Mouse (Mus musculus): ENCODE measurements around the gene Trdmt1. TPM values are rescaled to one million over a fixed set of nuclear protein-coding genes. Genes with fewer than 3 reads are reported as not detected.
A peak's percentile ranks its signal among the peaks of the same experiment; 100 is the strongest.

The Trdmt1 gene
- polyA plus RNA-seq, 1 experiment from 2014 or later: 9.3 TPM

GRCm38 (mm10) chr2:13574066-13574800 is 29.8 kb upstream of the Trdmt1 start:
- H3K4me2 ChIP-seq (replicated peaks): peak overlapping the region; percentile 51
- H3K4me1 ChIP-seq: peaks cover 19% of the 10 kb centered on the region
- peak; percentile 91 for ATAC-seq (ENCODE audit: insufficient number of reproducible peaks, low FRiP score, low TSS enrichment, low read depth)
- under 1% methylated on average over 46 of the region's 46 CpGs for WGBS
- peak overlapping the region; percentile 61 for H3K4me3 ChIP-seq (replicated peaks)
- H3K9me3 ChIP-seq (replicated peaks): no peaks in the 10 kb centered on the region
- H3K27ac ChIP-seq (replicated peaks): peak overlapping the region; percentile 95
- no peaks in the 10 kb centered on the region for H3K27me3 ChIP-seq
- peaks cover 11% of the 10 kb centered on the region for H3K36me3 ChIP-seq
- peak overlapping the region; percentile 84 for H3K9ac ChIP-seq

GRCm38 (mm10) chr2:13573408-13574065 is 29.1 kb upstream of the Trdmt1 start, which contains the start of gene Vim:
Gene Vim, plus strand, starts transcription at chr2:13573927.
- no peaks in the 10 kb centered on the region for H3K9me3 ChIP-seq (replicated peaks)
- ATAC-seq (ENCODE audit: insufficient number of reproducible peaks, low FRiP score, low TSS enrichment, low read depth): peak; percentile 94
- H3K4me2 ChIP-seq (replicated peaks): peak within 1 kb of the TSS; percentile 51
- under 1% methylated on average over 26 of the region's 26 CpGs for WGBS
- H3K4me3 ChIP-seq (replicated peaks): peak within 1 kb of the TSS; percentile 61
- peak within 1 kb of the TSS; percentile 84 for H3K9ac ChIP-seq
- peaks cover 19% of the 10 kb centered on the region for H3K4me1 ChIP-seq
- H3K36me3 ChIP-seq: peaks cover 6% of the 10 kb centered on the region
- H3K27ac ChIP-seq (replicated peaks): peak within 1 kb of the TSS; percentile 95
- H3K27me3 ChIP-seq: no peaks in the 10 kb centered on the region

GRCm38 (mm10) chr2:13572647-13573407 is 28.4 kb upstream of the Trdmt1 start:
- H3K9me3 ChIP-seq (replicated peaks): no peaks in the 10 kb centered on the region
- peaks cover 19% of the 10 kb centered on the region for H3K4me1 ChIP-seq
- WGBS: 9% methylated on average over 12 of the region's 12 CpGs
- H3K27me3 ChIP-seq: no peaks in the 10 kb centered on the region
- H3K27ac ChIP-seq (replicated peaks): peak overlapping the region; percentile 95
- no peaks in the 10 kb centered on the region for H3K36me3 ChIP-seq
- peak overlapping the region; percentile 51 for H3K4me2 ChIP-seq (replicated peaks)
- ATAC-seq (ENCODE audit: insufficient number of reproducible peaks, low FRiP score, low TSS enrichment, low read depth): peak; percentile 12; the same call in 1 of the 2 replicates
- peak overlapping the region; percentile 61 for H3K4me3 ChIP-seq (replicated peaks)
- no peak overlapping the region; the same call in 1 of the 2 replicates for H3K9ac ChIP-seq

GRCm38 (mm10) chr2:13572101-13572553 is 27.7 kb upstream of the Trdmt1 start:
- WGBS: 37% methylated on average over 4 of the region's 4 CpGs
- no peaks in the 10 kb centered on the region for H3K9me3 ChIP-seq (replicated peaks)
- no peaks in the 10 kb centered on the region for H3K36me3 ChIP-seq
- no peak overlapping the region; the same call in 1 of the 2 replicates for H3K4me3 ChIP-seq (replicated peaks)
- no peaks in the 10 kb centered on the region for H3K27me3 ChIP-seq
- H3K4me1 ChIP-seq: peaks cover 19% of the 10 kb centered on the region
- H3K4me2 ChIP-seq (replicated peaks): peak overlapping the region; percentile 51; the same call in 1 of the 2 replicates
- no peak for ATAC-seq (ENCODE audit: insufficient number of reproducible peaks, low FRiP score, low TSS enrichment, low read depth)
- H3K9ac ChIP-seq: no peak overlapping the region
- H3K27ac ChIP-seq (replicated peaks): peak overlapping the region; percentile 95

GRCm38 (mm10) chr2:13570122-13570521 is 25.7 kb upstream of the Trdmt1 start:
- no peak overlapping the region for H3K4me2 ChIP-seq (replicated peaks)
- peaks cover 16% of the 10 kb centered on the region for H3K4me1 ChIP-seq
- H3K27ac ChIP-seq (replicated peaks): no peak overlapping the region
- no peaks in the 10 kb centered on the region for H3K9me3 ChIP-seq (replicated peaks)
- no peaks in the 10 kb centered on the region for H3K36me3 ChIP-seq
- H3K4me3 ChIP-seq (replicated peaks): no peak overlapping the region
- no peak overlapping the region for H3K9ac ChIP-seq
- H3K27me3 ChIP-seq: no peaks in the 10 kb centered on the region
- no peak for ATAC-seq (ENCODE audit: insufficient number of reproducible peaks, low FRiP score, low TSS enrichment, low read depth)
- WGBS: 57% methylated on average over 2 of the region's 2 CpGs

GRCm38 (mm10) chr2:13560396-13560795 is 15.9 kb upstream of the Trdmt1 start:
- Histone ChIP-seq H3K4me2 (replicated peaks) (no peak overlapping the region), H3K4me3 (replicated peaks) (no peak overlapping the region), H3K27ac (replicated peaks) (no peak overlapping the region), H3K9me3 (replicated peaks) (no peaks in the 10 kb centered on the region), H3K9ac (no peak overlapping the region), H3K36me3 (no peaks in the 10 kb centered on the region), H3K4me1 (peaks cover 14% of the 10 kb centered on the region), H3K27me3 (no peaks in the 10 kb centered on the region)
- no peak for ATAC-seq (ENCODE audit: insufficient number of reproducible peaks, low FRiP score, low TSS enrichment, low read depth)
- 85% methylated on average over 2 of the region's 2 CpGs for WGBS

- Histone ChIP-seq H3K9ac (no peak overlapping the region), H3K4me1 (peaks cover 14% of the 10 kb centered on the region), H3K27me3 (no peaks in the 10 kb centered on the region), H3K4me3 (replicated peaks) (no peak overlapping the region), H3K27ac (replicated peaks) (no peak overlapping the region), H3K9me3 (replicated peaks) (no peaks in the 10 kb centered on the region), H3K36me3 (no peaks in the 10 kb centered on the region), H3K4me2 (replicated peaks) (no peak overlapping the region)
- no peak for ATAC-seq (ENCODE audit: insufficient number of reproducible peaks, low FRiP score, low TSS enrichment, low read depth)
- WGBS: 78% methylated on average over 5 of the region's 5 CpGs
Observed at GRCm38 (mm10) chr2:13559729-13560128, 15.3 kb upstream of the Trdmt1 start.

- Histone ChIP-seq H3K27ac (replicated peaks) (no peak overlapping the region), H3K36me3 (no peaks in the 10 kb centered on the region), H3K9ac (no peak overlapping the region), H3K9me3 (replicated peaks) (no peaks in the 10 kb centered on the region), H3K4me3 (replicated peaks) (no peak overlapping the region), H3K27me3 (no peaks in the 10 kb centered on the region), H3K4me1 (peaks cover 16% of the 10 kb centered on the region), H3K4me2 (replicated peaks) (no peak overlapping the region)
- ATAC-seq (ENCODE audit: insufficient number of reproducible peaks, low FRiP score, low TSS enrichment, low read depth): no peak
- 79% methylated on average over 5 of the region's 5 CpGs for WGBS
Observed at GRCm38 (mm10) chr2:13559303-13559702, 14.8 kb upstream of the Trdmt1 start.

- H3K4me2 ChIP-seq (replicated peaks): no peak overlapping the region
- H3K27me3 ChIP-seq: no peaks in the 10 kb centered on the region
- 36% methylated on average over 5 of the region's 5 CpGs for WGBS
- H3K9me3 ChIP-seq (replicated peaks): no peaks in the 10 kb centered on the region
- H3K36me3 ChIP-seq: no peaks in the 10 kb centered on the region
- peak; percentile 60; the same call in 1 of the 2 replicates for ATAC-seq (ENCODE audit: insufficient number of reproducible peaks, low FRiP score, low TSS enrichment, low read depth)
- H3K4me3 ChIP-seq (replicated peaks): no peak overlapping the region
- no peak overlapping the region for H3K27ac ChIP-seq (replicated peaks)
- H3K4me1 ChIP-seq: peaks cover 20% of the 10 kb centered on the region
- H3K9ac ChIP-seq: no peak overlapping the region
Observed at GRCm38 (mm10) chr2:13558607-13559262, 14.3 kb upstream of the Trdmt1 start.

GRCm38 (mm10) chr2:13557145-13558030 is 12.9 kb upstream of the Trdmt1 start:
- Histone ChIP-seq H3K4me2 (replicated peaks) (no peak overlapping the region), H3K9ac (no peak overlapping the region), H3K27ac (replicated peaks) (peak overlapping the region; percentile 56; the same call in 1 of the 2 replicates), H3K36me3 (no peaks in the 10 kb centered on the region), H3K4me1 (peaks cover 20% of the 10 kb centered on the region), H3K27me3 (no peaks in the 10 kb centered on the region), H3K9me3 (replicated peaks) (no peaks in the 10 kb centered on the region), H3K4me3 (replicated peaks) (no peak overlapping the region)
- no peak for ATAC-seq (ENCODE audit: insufficient number of reproducible peaks, low FRiP score, low TSS enrichment, low read depth)
- WGBS: 55% methylated on average over 9 of the region's 9 CpGs

Measured in embryonic facial prominence, embryonic 15.5 days (tissue).